Mouse (Mus musculus) brain, embryonic 14.5 days (tissue): ENCODE measurements around the gene Cacna2d3.

Source experiments
- CTCF ChIP-seq: fragments of 200-500 bp; IDR thresholded peaks from 2 replicates; pipeline ENCODE4 v1.5.1; 2012; ENCODE audit warnings: inconsistent platforms, mild to moderate bottlenecking, moderate library complexity, borderline replicate concordance; ENCODE audit not compliant: insufficient read depth, insufficient read length; ENCODE audit errors: extremely low read depth
- POLR2A ChIP-seq: fragments of 200-500 bp; IDR thresholded peaks from 2 replicates; pipeline ENCODE4 v1.6.1; 2012; ENCODE audit warnings: mild to moderate bottlenecking, inconsistent platforms, borderline replicate concordance; ENCODE audit not compliant: poor library complexity, insufficient read depth, insufficient read length, severe bottlenecking; ENCODE audit errors: extremely low read depth

DNA sequence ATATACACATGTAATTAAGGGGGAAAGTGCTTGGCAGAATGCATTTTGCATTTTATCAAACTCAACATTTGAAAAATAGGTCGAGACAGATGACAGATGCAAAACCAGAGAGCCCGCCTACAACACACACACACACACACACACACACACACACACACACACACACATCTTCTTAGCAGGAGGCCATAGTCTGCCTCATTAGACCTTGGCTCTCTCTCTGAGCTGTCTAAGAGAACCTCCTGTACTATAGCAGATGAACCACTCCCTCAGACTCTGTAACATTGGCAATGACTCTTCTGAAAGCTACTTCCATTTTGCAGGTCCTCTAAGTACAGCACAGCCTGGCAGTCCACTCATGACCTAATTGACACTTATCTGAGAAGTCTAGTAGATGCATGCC, 330.2 kb downstream of the Cacna2d3 start:
- TF ChIP-seq POLR2A: no peak
- TF ChIP-seq CTCF: no peak
